Mouse (Mus musculus) CD4-positive, CD25-positive, alpha-beta regulatory T cell, adult 4 months (primary cell): ENCODE data around the gene Rplp1. TPM values are rescaled to one million over a fixed set of nuclear protein-coding genes. Genes with fewer than 3 reads are reported as not detected.

ENCODE experiments used
- ATAC-seq: one replicate; pipeline ENCODE4 v1.8.0; 2017
- polyA plus RNA-seq, 2 experiments: library from polyadenylated mRNA; unstranded; fragments of 100-300 nt; shearing (Covaris generic); gene quantifications; one replicate each; pipeline ENCODE4 v1.2.1; 2017

Gene Rplp1
- polyA plus RNA-seq, 2 experiments from 2014 or later, result 3,273 to 3,796 TPM

DNA sequence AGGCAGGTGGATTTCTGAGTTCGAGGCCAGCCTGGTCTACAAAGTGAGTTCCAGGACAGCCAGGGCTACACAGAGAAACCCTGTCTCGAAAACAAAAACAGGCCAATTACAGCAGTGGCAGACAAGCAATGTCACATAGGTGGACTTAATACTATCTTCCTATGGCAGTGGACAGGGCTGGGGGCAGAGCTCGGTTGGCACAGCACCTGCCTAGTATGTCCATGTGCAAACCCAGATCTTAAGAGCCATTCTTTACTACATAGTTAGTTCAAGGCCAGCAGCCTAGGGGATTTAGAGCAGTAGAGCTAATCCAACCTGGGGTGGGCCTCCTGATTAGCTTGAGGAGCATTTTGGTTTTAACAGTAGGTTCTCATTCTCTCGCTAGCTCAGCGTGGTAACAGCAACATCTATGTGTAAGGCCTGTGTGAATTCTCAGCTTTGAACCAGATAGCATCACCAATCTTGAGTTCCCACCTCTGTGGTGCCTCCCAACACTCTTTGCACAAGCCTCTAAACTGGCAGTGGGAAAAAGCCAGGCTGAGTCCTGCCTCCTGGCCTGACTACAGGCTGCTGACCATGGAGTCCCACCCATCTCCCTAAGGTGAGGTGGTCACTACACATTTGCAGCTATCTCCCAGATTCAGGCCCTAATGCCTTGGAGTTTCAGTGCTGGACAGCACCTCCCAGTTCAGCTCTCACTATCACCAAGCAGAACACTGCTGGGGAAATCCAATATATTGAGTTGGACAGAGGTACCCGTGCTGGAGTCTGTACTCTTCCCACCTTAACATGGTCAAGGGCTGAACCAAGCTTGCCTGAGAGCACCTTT lies 2.8 kb downstream of the Rplp1 start:
- ATAC-seq, result no peak

DNA sequence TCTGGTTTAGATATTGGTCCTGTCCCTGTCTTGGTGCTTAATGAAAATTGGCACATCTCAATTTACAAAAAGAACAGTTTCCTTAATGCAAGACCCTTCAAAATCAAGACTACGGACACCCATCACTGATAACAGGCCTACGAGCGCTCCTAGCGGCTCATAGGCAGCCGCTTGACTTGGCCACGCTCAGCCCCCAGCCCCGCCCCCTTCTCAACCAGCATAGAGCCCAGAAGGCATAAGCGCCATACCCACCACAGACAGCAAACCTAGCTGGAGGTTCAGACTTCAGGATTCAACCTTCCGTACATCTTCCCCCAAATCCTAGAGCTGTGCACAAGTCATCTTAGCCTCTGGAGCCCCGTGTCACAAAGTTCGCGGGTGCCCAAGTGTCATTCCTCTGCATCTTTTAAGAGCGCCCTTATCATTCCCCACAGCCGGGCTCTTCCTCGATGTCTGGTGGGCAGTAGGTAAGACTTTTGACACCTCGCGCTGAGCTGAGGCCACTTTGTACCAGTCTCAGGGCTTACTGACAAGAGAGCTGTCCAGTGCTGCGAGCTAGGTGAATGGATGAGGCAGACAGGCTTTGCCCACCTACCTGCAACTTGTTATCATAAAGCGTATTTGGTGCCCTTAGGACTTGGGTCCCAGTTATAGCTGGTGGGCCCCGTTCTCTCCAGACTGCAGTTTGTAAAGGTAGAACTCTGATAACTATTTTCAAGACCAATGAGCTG lies 3.7 kb downstream of the Rplp1 start:
- ATAC-seq, result no peak

GRCm38 (mm10) chr9:61909633-61910032 lies 4.7 kb downstream of the Rplp1 start:
- ATAC-seq, result no peak

DNA sequence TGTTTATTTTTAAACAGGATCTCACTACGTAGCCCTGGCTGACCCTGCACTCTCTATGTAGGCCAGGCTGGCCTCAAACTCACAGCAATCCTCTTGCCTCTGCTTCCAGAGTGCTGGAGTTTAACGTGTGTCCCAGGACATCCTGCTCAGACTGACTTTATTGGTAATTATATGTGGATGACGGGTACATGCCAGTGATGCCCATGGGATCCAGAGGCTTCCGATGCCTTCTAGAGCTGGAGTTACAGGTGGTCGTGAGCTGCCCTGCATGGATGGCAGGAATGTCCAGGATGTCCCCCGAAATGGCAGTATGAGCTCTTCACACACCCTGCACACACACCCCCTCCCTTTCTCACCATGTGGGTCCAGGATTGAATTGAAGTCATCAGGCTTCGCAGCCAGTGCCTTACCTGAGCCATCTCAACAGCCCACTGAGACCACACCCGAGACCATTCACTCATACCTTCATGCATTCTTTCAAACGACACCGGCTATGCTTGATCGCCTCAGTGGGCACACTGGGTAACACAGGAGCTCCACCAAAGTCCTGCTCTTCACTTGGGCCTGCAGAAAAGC lies 5.4 kb downstream of the Rplp1 start:
- ATAC-seq, result no peak

DNA sequence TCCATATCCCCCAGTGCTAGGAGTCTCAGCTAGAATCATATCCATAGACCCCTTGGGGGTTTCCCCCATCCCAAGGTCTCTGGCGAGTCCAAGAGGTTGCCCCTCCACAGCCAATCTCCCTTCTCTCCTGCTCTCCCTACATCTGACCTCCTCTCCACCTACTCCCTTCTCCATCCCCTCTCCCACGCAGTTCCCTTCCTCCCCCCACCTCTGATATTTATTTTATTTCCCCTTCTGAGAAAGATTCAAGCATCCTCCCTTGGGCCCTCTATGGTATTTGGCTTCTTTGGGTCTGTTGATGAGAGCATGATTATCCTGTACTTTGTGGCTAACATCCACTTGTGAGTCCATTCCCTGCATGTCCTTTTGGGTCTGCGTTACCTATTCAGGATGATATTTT lies 6.0 kb downstream of the Rplp1 start:
- no peak for ATAC-seq

- no peak for ATAC-seq
Observed at GRCm38 (mm10) chr9:61907621-61908295, 6.6 kb downstream of the Rplp1 start.

GRCm38 (mm10) chr9:61906912-61907311 lies 7.4 kb downstream of the Rplp1 start:
- ATAC-seq, result peak; percentile 46

DNA sequence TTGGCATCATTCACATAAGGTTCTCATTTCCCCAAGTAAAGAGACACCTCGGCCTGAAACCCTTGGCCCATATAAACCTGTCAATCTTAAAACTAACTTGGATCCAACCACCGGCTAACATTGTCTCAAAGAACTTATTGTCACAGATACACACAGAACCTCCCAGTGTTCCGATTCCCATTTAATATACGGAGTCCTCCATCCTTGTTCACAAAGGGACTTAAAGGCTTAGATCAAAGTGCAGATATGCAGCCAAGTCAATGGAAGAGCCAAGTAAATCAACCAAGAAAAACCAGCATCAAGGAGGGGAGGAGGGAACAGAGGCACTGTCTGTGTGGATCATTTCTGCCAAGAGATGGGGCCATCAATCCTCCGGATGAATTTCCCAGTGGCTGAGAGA lies 8.8 kb downstream of the Rplp1 start:
- ATAC-seq, result no peak

GRCm38 (mm10) chr9:61904201-61904600 lies 10.1 kb downstream of the Rplp1 start:
- ATAC-seq, result no peak

DNA sequence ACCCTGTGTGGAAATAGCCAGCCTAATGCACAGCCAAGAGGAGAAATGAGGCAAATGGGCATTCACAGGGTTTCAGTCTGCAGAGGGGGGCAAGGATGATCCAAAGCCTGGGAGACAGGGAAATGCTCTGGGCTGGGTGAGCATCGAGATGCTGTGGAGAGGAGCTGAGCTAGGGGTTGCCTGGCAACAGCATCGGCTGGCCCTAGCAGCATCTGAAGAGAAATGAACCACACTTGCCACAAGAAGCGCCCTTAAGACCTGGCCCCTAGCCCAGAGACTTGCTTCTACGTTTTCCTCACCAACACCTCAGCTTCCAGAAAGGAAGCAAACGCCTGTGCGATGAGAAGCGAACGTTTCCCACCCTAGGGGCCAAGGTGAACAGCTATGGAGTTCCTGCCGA lies 11.9 kb downstream of the Rplp1 start:
- ATAC-seq, result no peak

GRCm38 (mm10) chr9:61901574-61901973 lies 12.8 kb downstream of the Rplp1 start:
- ATAC-seq, result no peak

- peak; percentile 47 for ATAC-seq
Observed at GRCm38 (mm10) chr9:61899804-61900203, 14.5 kb downstream of the Rplp1 start.

DNA sequence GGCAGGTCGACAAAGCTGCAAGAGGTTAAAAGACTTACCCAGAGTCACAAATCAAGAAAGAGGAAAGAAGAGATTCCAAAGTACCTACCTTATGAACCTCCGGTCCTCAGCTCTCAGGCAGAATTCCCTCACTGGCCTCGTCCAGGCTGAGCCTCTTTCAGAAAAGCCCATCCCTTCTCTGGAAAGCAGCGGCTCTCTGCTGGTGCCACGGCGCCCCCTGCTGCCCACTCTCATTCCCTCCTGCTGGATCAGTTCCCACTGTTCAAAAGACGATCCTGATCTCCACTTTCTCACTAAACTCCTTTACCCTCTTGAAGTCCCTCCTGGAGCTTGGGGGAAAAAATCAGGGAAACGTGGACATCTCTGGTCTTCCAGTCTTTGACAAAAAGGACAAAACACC lies 15.9 kb downstream of the Rplp1 start:
- ATAC-seq, result peak; percentile 58

GRCm38 (mm10) chr9:61895014-61895413 lies 19.3 kb downstream of the Rplp1 start:
- no peak for ATAC-seq

GRCm38 (mm10) chr9:61889855-61890254 lies 24.5 kb downstream of the Rplp1 start:
- ATAC-seq, result no peak

- ATAC-seq, result no peak
Observed at GRCm38 (mm10) chr9:61887661-61888379, 26.5 kb downstream of the Rplp1 start.

DNA sequence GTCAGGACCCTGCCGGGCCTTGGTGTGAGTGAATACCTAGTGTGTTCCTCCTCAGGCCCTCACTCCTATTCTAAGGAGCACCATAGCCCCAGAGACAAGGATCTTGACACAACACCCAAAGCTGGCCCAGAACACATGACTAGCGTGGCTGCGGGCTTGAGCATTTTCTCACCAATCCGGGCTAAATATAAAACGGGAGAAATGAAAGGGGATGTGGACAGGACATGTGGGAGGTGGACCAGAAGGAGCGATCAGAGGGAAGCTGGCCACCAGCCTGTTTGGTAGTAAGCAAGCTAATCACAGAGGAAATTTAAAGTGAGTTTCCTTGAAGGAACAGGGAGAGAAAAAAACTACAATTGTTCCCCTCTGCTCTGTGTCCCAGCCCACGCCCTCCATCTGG lies 28.4 kb downstream of the Rplp1 start:
- ATAC-seq, result no peak

- no peak for ATAC-seq
Observed at GRCm38 (mm10) chr9:61884936-61885335, 29.4 kb downstream of the Rplp1 start.

DNA sequence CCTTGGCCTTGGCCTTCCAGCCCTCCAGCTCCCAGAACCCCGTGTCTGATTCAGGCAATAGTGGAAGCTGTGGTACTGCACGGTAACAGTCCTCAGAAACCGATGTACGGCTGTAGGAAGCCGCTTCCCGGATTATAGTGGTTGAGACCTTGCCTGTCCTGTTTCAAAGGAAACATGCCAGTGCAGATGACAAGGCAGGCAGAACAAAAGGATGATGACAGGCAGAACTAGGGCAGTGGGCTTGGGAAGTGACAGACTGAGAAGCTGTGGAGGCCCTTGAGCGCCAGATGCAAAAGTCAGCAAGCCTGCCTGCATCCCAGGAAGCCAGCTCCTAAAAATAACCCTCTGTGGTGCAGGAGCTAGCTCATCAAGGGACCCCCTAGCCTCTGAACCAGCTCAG lies 30.0 kb downstream of the Rplp1 start:
- ATAC-seq, result no peak

DNA sequence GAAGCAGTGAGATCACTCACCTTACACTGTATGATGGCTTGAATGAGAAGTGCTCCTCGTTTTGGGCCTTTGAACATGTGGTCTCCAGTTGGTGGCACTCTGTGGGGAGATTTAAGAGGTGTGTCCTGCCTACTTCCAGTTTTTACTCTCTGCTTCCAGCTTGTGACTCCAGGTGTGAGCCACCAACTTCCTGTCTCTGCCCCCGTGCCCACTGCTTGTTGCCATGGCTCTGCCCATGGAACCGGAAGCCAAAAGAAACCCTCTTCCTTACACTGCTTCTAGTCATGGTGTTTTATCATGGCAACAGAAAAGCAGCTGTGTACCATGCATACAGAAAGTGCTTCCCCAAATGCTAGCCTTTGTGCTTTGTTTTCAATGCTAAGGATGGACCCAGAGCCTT lies 32.2 kb downstream of the Rplp1 start:
- ATAC-seq, result no peak

- ATAC-seq, result peak; percentile 45
Observed at GRCm38 (mm10) chr9:61878889-61879288, 35.5 kb downstream of the Rplp1 start.

DNA sequence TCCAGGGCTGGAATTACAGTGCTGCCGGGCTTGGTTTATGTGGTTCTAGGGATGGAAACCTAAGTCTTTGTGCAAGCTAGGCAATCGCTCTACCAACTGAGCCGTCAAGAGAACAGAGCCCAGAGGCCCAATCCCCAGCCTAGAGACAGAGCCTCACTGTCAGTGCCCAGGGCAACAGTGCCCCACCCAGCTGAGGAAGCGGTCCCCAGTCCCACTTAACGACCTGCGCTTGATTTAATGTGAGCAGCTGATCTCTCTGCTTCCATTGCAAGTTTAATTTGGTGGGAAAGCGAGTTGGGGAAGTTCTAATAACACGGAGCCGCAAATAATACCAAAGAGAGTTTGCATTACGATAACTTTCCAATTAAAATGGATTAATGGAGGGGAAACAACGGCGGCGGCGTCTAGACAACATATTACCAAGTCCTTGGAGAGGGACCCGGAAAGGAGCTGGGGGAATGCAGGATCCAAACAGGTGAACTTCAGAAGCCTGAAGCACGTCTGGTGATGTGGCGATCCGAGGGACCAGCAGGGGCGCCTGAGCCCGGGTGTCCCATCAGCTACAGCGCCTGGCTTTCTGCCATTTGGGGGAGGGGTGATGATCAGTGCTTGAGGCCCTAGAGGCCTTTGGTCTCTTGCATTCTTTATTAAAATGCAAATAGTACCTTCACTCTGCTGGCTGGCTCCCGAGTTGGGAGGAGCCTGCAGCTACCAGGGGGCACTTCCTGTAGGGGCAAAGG lies 36.8 kb downstream of the Rplp1 start:
- no peak for ATAC-seq
